9 mouse cellular contexts compared by ENCODE assay signal in the genomic region with DNA sequence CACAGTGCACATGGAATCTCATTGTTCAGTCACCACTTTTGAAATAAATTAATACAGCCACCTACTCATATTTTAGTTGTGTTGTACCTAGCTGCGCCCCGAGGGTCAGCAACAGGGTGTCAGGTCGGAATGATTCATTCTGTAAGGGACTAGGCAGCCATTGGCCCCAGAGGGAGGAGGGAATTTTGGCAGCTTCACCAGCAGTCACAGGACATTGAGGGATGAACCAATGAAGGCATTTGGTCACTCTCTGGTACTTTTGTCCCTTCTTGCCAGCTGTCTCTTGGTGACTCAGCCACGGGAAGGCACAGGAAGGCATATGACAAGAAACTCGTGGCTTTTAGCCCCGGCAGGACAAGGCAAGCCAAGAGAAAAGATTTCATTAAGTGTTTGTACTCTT. TPM values are rescaled to one million over a fixed set of nuclear protein-coding genes. Genes with fewer than 3 reads are reported as not detected.
A peak's percentile ranks its signal among the peaks of the same experiment; 100 is the strongest.
DNase-seq lines count a peak whose midpoint lies in the region; ATAC-seq and TF ChIP-seq lines count a peak whose summit lies in the region.
"Had no signal": no experiment of that assay in that cellular context is flagged by ENCODE, and none has a peak within 500 bp of the region (broad histone marks: within the 10 kb centered on the region; RNA-seq: fewer than 3 reads in every experiment).

No protein-coding gene starts in this region.

- 91% methylated on average over 6 of the region's 6 CpGs for WGBS in forebrain, embryonic 13.5 days
- 85% methylated on average over 6 of the region's 6 CpGs for WGBS in forebrain, embryonic 14.5 days
- WGBS in spleen, adult 2 months, result 72% methylated on average over 6 of the region's 6 CpGs
- 83% methylated on average over 6 of the region's 6 CpGs for WGBS in hindbrain, postnatal 0 days

- H3K27ac ChIP-seq in forebrain, embryonic 13.5 days, result peak overlapping the region; percentile 97
- H3K27ac ChIP-seq in forebrain, embryonic 14.5 days (ENCODE audit: low read depth, low read length), result no peak overlapping the region
- peak overlapping the region; percentile 98; the same call in 1 of the 2 replicates for H3K27ac ChIP-seq in spleen, adult 2 months (ENCODE audit: insufficient read depth, low read length)
- H3K27ac ChIP-seq in hindbrain, postnatal 0 days, result 0 out of 2 replicates have a peak overlapping the region, but pooled peaks have one; percentile 94

- H3K27me3 ChIP-seq in forebrain, embryonic 13.5 days, result no peaks in the 10 kb centered on the region
- H3K27me3 ChIP-seq in forebrain, embryonic 14.5 days (replicated peaks; ENCODE audit: control insufficient read depth, insufficient read depth, low read length), result no peaks in the 10 kb centered on the region
- no peaks in the 10 kb centered on the region for H3K27me3 ChIP-seq in spleen, adult 2 months (ENCODE audit: control insufficient read depth, insufficient read depth, low read length)
- no peaks in the 10 kb centered on the region for H3K27me3 ChIP-seq in hindbrain, postnatal 0 days (ENCODE audit: insufficient read depth, low read length)

- peaks cover 24% of the 10 kb centered on the region for H3K4me1 ChIP-seq in forebrain, embryonic 13.5 days
- H3K4me1 ChIP-seq in forebrain, embryonic 14.5 days (ENCODE audit: control insufficient read depth, insufficient read depth, low read length), result peaks cover 9% of the 10 kb centered on the region; the same call in 1 of the 2 replicates
- H3K4me1 ChIP-seq in spleen, adult 2 months (ENCODE audit: control insufficient read depth, insufficient read depth, insufficient read length), result peaks cover 8% of the 10 kb centered on the region; the same call in 1 of the 2 replicates
- H3K4me1 ChIP-seq in hindbrain, postnatal 0 days (ENCODE audit: insufficient read depth, low read length), result no peaks in the 10 kb centered on the region

- no peak for DNase-seq in forebrain, embryonic 14.5 days (ENCODE audit: low spot score)
- DNase-seq in spleen, adult 2 months (ENCODE audit: low read depth in 1 of 2, low spot score in 2 of 2), result no peak
- DNase-seq in spleen, postnatal 10 days (ENCODE audit: low spot score in 2 of 2), result no peak
- DNase-seq in hindbrain, postnatal 0 days (ENCODE audit: low spot score), result no peak
- no peak for DNase-seq in left cerebral cortex, adult 18-20 months (ENCODE audit: low spot score in 2 of 2)
- no peak for DNase-seq in layer of hippocampus, adult 11-12 months (ENCODE audit: low spot score)
- no peak for DNase-seq in frontal cortex, postnatal 25 days (ENCODE audit: low spot score in 2 of 2)

- H3K9me3 ChIP-seq in forebrain, embryonic 13.5 days (replicated peaks), result no peaks in the 10 kb centered on the region
- no peaks in the 10 kb centered on the region for H3K9me3 ChIP-seq in forebrain, embryonic 14.5 days (replicated peaks; ENCODE audit: control insufficient read depth, low read length)
- no peaks in the 10 kb centered on the region for H3K9me3 ChIP-seq in hindbrain, postnatal 0 days (ENCODE audit: low read length)

- H3K9ac ChIP-seq in forebrain, embryonic 13.5 days, result no peak overlapping the region
- H3K9ac ChIP-seq in forebrain, embryonic 14.5 days (ENCODE audit: low read length), result no peak overlapping the region
- H3K9ac ChIP-seq in hindbrain, postnatal 0 days (replicated peaks; ENCODE audit: low read length), result no peak overlapping the region

- no peak overlapping the region for H3K4me3 ChIP-seq in forebrain, embryonic 13.5 days
- H3K4me3 ChIP-seq in forebrain, embryonic 14.5 days (ENCODE audit: low read depth, low read length), result no peak overlapping the region
- H3K4me3 ChIP-seq in spleen, adult 2 months (ENCODE audit: extremely low read depth, insufficient read depth, insufficient read length), result no peak overlapping the region
- no peak overlapping the region for H3K4me3 ChIP-seq in hindbrain, postnatal 0 days (ENCODE audit: low read length)

- H3K36me3 ChIP-seq in forebrain, embryonic 13.5 days (ENCODE audit: poor library complexity, severe bottlenecking), result peaks cover 64% of the 10 kb centered on the region
- H3K36me3 ChIP-seq in forebrain, embryonic 14.5 days (ENCODE audit: control insufficient read depth, insufficient read depth, low read length), result peaks cover 56% of the 10 kb centered on the region
- H3K36me3 ChIP-seq in spleen, adult 2 months (ENCODE audit: control insufficient read depth, insufficient read depth, low read length), result peaks cover 16% of the 10 kb centered on the region
- H3K36me3 ChIP-seq in hindbrain, postnatal 0 days (ENCODE audit: insufficient read depth, low read length), result peaks cover 43% of the 10 kb centered on the region

- TF ChIP-seq CTCF in spleen, adult 2 months (IDR thresholded peaks at IDR 0.05; ENCODE audit: extremely low read depth, insufficient read depth, insufficient read length, insufficient replicate concordance), result no peak
- TF ChIP-seq CTCF in hindbrain, postnatal 0 days (IDR thresholded peaks at IDR 0.05; ENCODE audit: low read depth), result no peak

- no peak for ATAC-seq in forebrain, embryonic 13.5 days
- ATAC-seq in forebrain, embryonic 14.5 days, result no peak
- ATAC-seq in hindbrain, postnatal 0 days, result no peak

- no peak for TF ChIP-seq POLR2A in spleen, adult 2 months (IDR thresholded peaks at IDR 0.05; ENCODE audit: low read depth, low read length)

- no peak overlapping the region for H3K4me2 ChIP-seq in forebrain, embryonic 13.5 days
- H3K4me2 ChIP-seq in forebrain, embryonic 14.5 days (ENCODE audit: low read length), result no peak overlapping the region
- no peak overlapping the region for H3K4me2 ChIP-seq in hindbrain, postnatal 0 days (ENCODE audit: low read depth, low read length)

RNA-seq across cellular contexts. Expression of gene Mpdu1, which starts 1.4 kb away (rescaled TPM):
- polyA plus RNA-seq in forebrain, embryonic 13.5 days (2015; fragmentation: Nextera tagmentation; extraction: Ambion mirVana), result 89.4 and 95.2 TPM in 2 replicates
- polyA plus RNA-seq in forebrain, embryonic 14.5 days (2014; fragmentation: Nextera tagmentation; extraction: Ambion mirVana), result 72.9 and 83.0 TPM in 2 replicates
- polyA plus RNA-seq in spleen, adult 2 months (2012; rRNA removed), result 63.6 and 74.2 TPM in 2 replicates
- 141 and 256 TPM in 2 replicates for total RNA-seq in hindbrain, postnatal 0 days (2014; rRNA removed)
- 122 and 124 TPM in 2 replicates for polyA plus RNA-seq in hindbrain, postnatal 0 days (2015; fragmentation: Nextera tagmentation; extraction: Ambion mirVana)
- total RNA-seq in left cerebral cortex, adult 18-20 months (2021), result 10 to 100 TPM; 47.5 to 58.2 TPM

RNA-seq across cellular contexts. Expression of gene Cd68, which starts 2.2 kb away (rescaled TPM):
- 4.4 and 5.2 TPM in 2 replicates for polyA plus RNA-seq in forebrain, embryonic 13.5 days (2015; fragmentation: Nextera tagmentation; extraction: Ambion mirVana)
- polyA plus RNA-seq in forebrain, embryonic 14.5 days (2014; fragmentation: Nextera tagmentation; extraction: Ambion mirVana), result 8.2 and 9.6 TPM in 2 replicates
- 103 and 114 TPM in 2 replicates for polyA plus RNA-seq in spleen, adult 2 months (2012; rRNA removed)
- 6.0 and 7.5 TPM in 2 replicates for total RNA-seq in hindbrain, postnatal 0 days (2014; rRNA removed)
- 10.5 and 12.0 TPM in 2 replicates for polyA plus RNA-seq in hindbrain, postnatal 0 days (2015; fragmentation: Nextera tagmentation; extraction: Ambion mirVana)
- total RNA-seq in left cerebral cortex, adult 18-20 months (2021), result 10 to 100 TPM; 15.1 to 15.5 TPM

RNA-seq across cellular contexts. Expression of gene Eif4a1, which starts 8.4 kb away (rescaled TPM):
- polyA plus RNA-seq in forebrain, embryonic 13.5 days (2015; fragmentation: Nextera tagmentation; extraction: Ambion mirVana), result 654 and 701 TPM in 2 replicates
- polyA plus RNA-seq in forebrain, embryonic 14.5 days (2014; fragmentation: Nextera tagmentation; extraction: Ambion mirVana), result 1,177 and 1,222 TPM in 2 replicates
- polyA plus RNA-seq in spleen, adult 2 months (2012; rRNA removed), result 172 and 196 TPM in 2 replicates
- 696 and 745 TPM in 2 replicates for total RNA-seq in hindbrain, postnatal 0 days (2014; rRNA removed)
- 427 and 463 TPM in 2 replicates for polyA plus RNA-seq in hindbrain, postnatal 0 days (2015; fragmentation: Nextera tagmentation; extraction: Ambion mirVana)
- total RNA-seq in left cerebral cortex, adult 18-20 months (2021), result 100 to 1,000 TPM; 289 to 295 TPM

RNA-seq across cellular contexts. Expression of gene Sox15, which starts 8.7 kb away (rescaled TPM):
- polyA plus RNA-seq in forebrain, embryonic 13.5 days (2015; fragmentation: Nextera tagmentation; extraction: Ambion mirVana), result not detected in 2 replicates
- polyA plus RNA-seq in forebrain, embryonic 14.5 days (2014; fragmentation: Nextera tagmentation; extraction: Ambion mirVana), result not detected in 2 replicates
- 0.09 and 0.35 TPM in 2 replicates for polyA plus RNA-seq in spleen, adult 2 months (2012; rRNA removed)
- not detected in 2 replicates for total RNA-seq in hindbrain, postnatal 0 days (2014; rRNA removed)
- 0.35 and 0.40 TPM in 2 replicates for polyA plus RNA-seq in hindbrain, postnatal 0 days (2015; fragmentation: Nextera tagmentation; extraction: Ambion mirVana)
- not detected for total RNA-seq in left cerebral cortex, adult 18-20 months (2021)
- polyA plus RNA-seq: neural tube, embryonic 11.5 days had no signal

RNA-seq across cellular contexts. Expression of gene Senp3, which starts 18.1 kb away (rescaled TPM):
- polyA plus RNA-seq in forebrain, embryonic 13.5 days (2015; fragmentation: Nextera tagmentation; extraction: Ambion mirVana), result 93.7 and 99.6 TPM in 2 replicates
- 81.8 and 88.2 TPM in 2 replicates for polyA plus RNA-seq in forebrain, embryonic 14.5 days (2014; fragmentation: Nextera tagmentation; extraction: Ambion mirVana)
- 32.6 and 36.1 TPM in 2 replicates for polyA plus RNA-seq in spleen, adult 2 months (2012; rRNA removed)
- 68.6 and 90.4 TPM in 2 replicates for total RNA-seq in hindbrain, postnatal 0 days (2014; rRNA removed)
- 69.2 and 69.3 TPM in 2 replicates for polyA plus RNA-seq in hindbrain, postnatal 0 days (2015; fragmentation: Nextera tagmentation; extraction: Ambion mirVana)
- total RNA-seq in left cerebral cortex, adult 18-20 months (2021), result 10 to 100 TPM; 91.4 to 98.7 TPM
